Mouse (Mus musculus) midbrain, embryonic 12.5 days (tissue): ENCODE data around the gene Mybl2. TPM values are rescaled to one million over a fixed set of nuclear protein-coding genes. Genes with fewer than 3 reads are reported as not detected.

Experiments
- ATAC-seq: fragments of 200-750 bp; cut with Nextera tagmentation; 2 replicates; pipeline ENCODE4 v1.8.0; 2017; ENCODE audit warnings: low read depth, moderate TSS enrichment, moderate library complexity; ENCODE audit not compliant: low FRiP score
- H3K27ac ChIP-seq: fragments of 300-500 bp; sonication (generic); replicated peaks from 2 replicates; pipeline ENCODE4 v1.5.1; 2016; ENCODE audit warnings: mild to moderate bottlenecking
- H3K27me3 ChIP-seq: fragments of 300-500 bp; sonication (generic); 2 replicates; pipeline ENCODE4 v1.6.1; 2016; ENCODE audit warnings: mild to moderate bottlenecking
- H3K36me3 ChIP-seq: fragments of 300-500 bp; sonication (generic); 2 replicates; pipeline ENCODE4 v1.6.1; 2016
- H3K4me1 ChIP-seq: fragments of 300-500 bp; sonication (generic); 2 replicates; pipeline ENCODE4 v1.6.1; 2016
- H3K4me2 ChIP-seq: fragments of 300-500 bp; sonication (generic); replicated peaks from 2 replicates; pipeline ENCODE4 v1.6.1; 2016; ENCODE audit warnings: mild to moderate bottlenecking, moderate library complexity
- H3K4me3 ChIP-seq: fragments of 300-500 bp; sonication (generic); 2 replicates; pipeline ENCODE4 v1.5.1; 2016; ENCODE audit warnings: mild to moderate bottlenecking
- H3K9ac ChIP-seq: fragments of 300-500 bp; sonication (generic); replicated peaks from 2 replicates; pipeline ENCODE4 v1.6.1; 2016; ENCODE audit warnings: mild to moderate bottlenecking, moderate library complexity
- H3K9me3 ChIP-seq: fragments of 300-500 bp; sonication (generic); 2 replicates; pipeline ENCODE4 v1.6.1; 2016; ENCODE audit warnings: mild to moderate bottlenecking
- WGBS: fragments of 180-500 bp; shearing (Covaris S2); methylation state at CpG from one replicate; pipeline ENCODE4 v1.1.7; 2016; 5-methylcytosine and 5-hydroxymethylcytosine counted together
- microRNA-seq: library from miRNA; unstranded; fragments of <30 nt; microRNA quantifications from one replicate; pipeline ENCODE4, GENCODE M21; 2017
- polyA plus RNA-seq: library from polyadenylated mRNA; unstranded; fragments of >200 nt; fragmentation: Nextera tagmentation; extraction: Ambion mirVana; gene quantifications from 2 replicates; pipeline ENCODE4 v1.2.1, GENCODE M21; 2016

Mybl2 gene
- polyA plus RNA-seq, 1 experiment from 2014 or later, result 35.7 TPM

GRCm38 (mm10) chr2:163123496-163123895 lies 69.0 kb downstream of the Mybl2 start:
- Histone ChIP-seq H3K36me3 (no peaks in the 10 kb centered on the region), H3K4me3 (no peak overlapping the region), H3K9ac (no peak overlapping the region), H3K27ac (no peak overlapping the region), H3K4me2 (no peak overlapping the region), H3K9me3 (peaks cover 4% of the 10 kb centered on the region; the same call in 1 of the 2 replicates), H3K27me3 (peaks cover 18% of the 10 kb centered on the region), H3K4me1 (peaks cover 18% of the 10 kb centered on the region)
- 87% methylated on average over 5 of the region's 5 CpGs for WGBS
- no peak for ATAC-seq

GRCm38 (mm10) chr2:163130837-163131236 lies 76.3 kb downstream of the Mybl2 start:
- ATAC-seq, result no peak
- Histone ChIP-seq H3K27me3 (no peaks in the 10 kb centered on the region), H3K4me1 (no peaks in the 10 kb centered on the region), H3K4me3 (no peak overlapping the region), H3K36me3 (no peaks in the 10 kb centered on the region), H3K27ac (no peak overlapping the region), H3K9ac (no peak overlapping the region), H3K9me3 (peaks cover 4% of the 10 kb centered on the region; the same call in 1 of the 2 replicates), H3K4me2 (no peak overlapping the region)
- WGBS, result 83% methylated on average over 5 of the region's 5 CpGs

DNA sequence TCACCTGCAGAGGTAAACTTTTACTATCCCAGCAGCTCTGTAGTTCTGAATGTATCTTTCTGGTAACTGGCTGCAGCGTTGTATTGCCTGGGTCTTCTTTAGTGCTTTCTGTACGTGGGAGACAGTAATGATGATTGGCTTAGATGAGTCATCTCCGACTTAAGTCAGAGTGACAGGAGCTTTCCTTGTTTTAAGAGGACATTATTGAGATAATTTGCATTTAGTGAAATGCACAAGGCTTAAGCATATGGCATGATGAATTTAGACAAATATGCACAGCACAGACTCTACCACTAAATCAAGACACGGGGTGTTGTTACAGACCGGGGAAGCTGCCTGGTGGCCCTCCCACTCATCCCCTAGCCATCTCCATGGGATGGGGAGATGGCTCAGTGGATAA lies 77.8 kb downstream of the Mybl2 start:
- Histone ChIP-seq H3K36me3 (no peaks in the 10 kb centered on the region), H3K27me3 (no peaks in the 10 kb centered on the region), H3K4me2 (no peak overlapping the region), H3K9ac (no peak overlapping the region), H3K9me3 (peaks cover 3% of the 10 kb centered on the region; the same call in 1 of the 2 replicates), H3K4me3 (no peak overlapping the region), H3K27ac (no peak overlapping the region), H3K4me1 (no peaks in the 10 kb centered on the region)
- WGBS, result 90% methylated on average over 5 of the region's 5 CpGs
- ATAC-seq, result no peak

Small RNAs within 50 kb of the gene (microRNA-seq; reads per million reads assigned to microRNA genes)
- gene Gm22174 (not detected), gene Mir7003 (not detected)

Other genes starting within 250 kb of the Mybl2 start
- gene Srsf6, start 123.2 kb upstream of the Mybl2 start, polyA plus RNA-seq, result 245 and 267 TPM in 2 replicates
- gene L3mbtl1, start 111.2 kb upstream of the Mybl2 start, polyA plus RNA-seq, result 0.26 and 0.31 TPM in 2 replicates
- 0.08 TPM in 1 of 2 replicates, not detected in the other for gene Sgk2, start 67.4 kb upstream of the Mybl2 start, polyA plus RNA-seq
- gene Ift52, start 37.3 kb upstream of the Mybl2 start, polyA plus RNA-seq, result 53.5 and 58.9 TPM in 2 replicates
- gene Gtsf1l, start 33.2 kb downstream of the Mybl2 start, polyA plus RNA-seq, result not detected in 2 replicates
- gene Tox2, start 148.4 kb downstream of the Mybl2 start, polyA plus RNA-seq, result 38.1 and 39.4 TPM in 2 replicates